Mouse (Mus musculus): ENCODE results near the gene Mrps23.

- TF ChIP-seq CTCF (IDR thresholded peaks at IDR 0.05; ENCODE audit: low read depth) (no peak), EP300 (optimal IDR thresholded peaks at IDR 0.05) (no peak)
Measured at GRCm38 (mm10) chr11:88193098-88193823, 10.9 kb upstream of the Mrps23 start.

All from stomach, postnatal 0 days (tissue).